Mouse (Mus musculus) intestine, postnatal 0 days (tissue): Measurements from ENCODE around the gene Sos2. TPM values are rescaled to one million over a fixed set of nuclear protein-coding genes. Genes with fewer than 3 reads are reported as not detected.
"Not testable (repeated sequence)": the region's sequence is repeated elsewhere in the genome, so short reads cannot be mapped to it uniquely, and the experiment has no call there.

Source experiments
- ATAC-seq: fragments of 200-750 bp; cut with Nextera tagmentation; 2 replicates; pipeline ENCODE4 v1.8.0; 2017; ENCODE audit warnings: mild to moderate bottlenecking, moderate TSS enrichment, moderate library complexity
- H3K27ac ChIP-seq: fragments of 300-500 bp; sonication (generic); 2 replicates; pipeline ENCODE4 v1.5.1; 2014; ENCODE audit warnings: mild to moderate bottlenecking, low read depth, low read length, moderate library complexity
- H3K27me3 ChIP-seq: fragments of 300-500 bp; sonication (generic); replicated peaks from 2 replicates; pipeline ENCODE4 v1.6.1; 2014; ENCODE audit warnings: low read length, mixed read lengths; ENCODE audit not compliant: control insufficient read depth, insufficient read depth
- H3K36me3 ChIP-seq: fragments of 300-500 bp; sonication (generic); 2 replicates; pipeline ENCODE4 v1.6.1; 2014; ENCODE audit warnings: mild to moderate bottlenecking, moderate library complexity; ENCODE audit not compliant: control insufficient read depth, insufficient read depth
- H3K4me1 ChIP-seq: fragments of 300-500 bp; sonication (generic); replicated peaks from 2 replicates; pipeline ENCODE4 v1.6.1; 2014; ENCODE audit warnings: antibody characterized with exemption, low read length, mixed read lengths; ENCODE audit not compliant: control insufficient read depth, insufficient read depth
- H3K4me2 ChIP-seq: fragments of 300-500 bp; sonication (generic); replicated peaks from 2 replicates; pipeline ENCODE4 v1.6.1; 2014; ENCODE audit warnings: low read depth, mild to moderate bottlenecking, moderate library complexity
- H3K4me3 ChIP-seq: fragments of 300-500 bp; sonication (generic); 2 replicates; pipeline ENCODE4 v1.5.1; 2014; ENCODE audit warnings: low read depth, low read length
- H3K9ac ChIP-seq: fragments of 300-500 bp; sonication (generic); 2 replicates; pipeline ENCODE4 v1.6.1; 2014; ENCODE audit warnings: mild to moderate bottlenecking, low read depth, low read length
- H3K9me3 ChIP-seq: fragments of 300-500 bp; sonication (generic); 2 replicates; pipeline ENCODE4 v1.6.1; 2016; ENCODE audit warnings: mixed run types; ENCODE audit not compliant: control insufficient read depth
- CTCF ChIP-seq: sonication (generic); IDR thresholded peaks from 2 replicates; pipeline ENCODE4 v1.5.1; 2016; ENCODE audit warnings: low read depth, mild to moderate bottlenecking, control low read depth, antibody characterized with exemption, moderate library complexity
- WGBS: fragments of 180-500 bp; shearing (Covaris S2); extraction: QIAGEN DNeasy Blood & Tissue Kit; methylation state at CpG from one replicate; pipeline ENCODE4 v1.1.7; 2014; 5-methylcytosine and 5-hydroxymethylcytosine counted together
- polyA plus RNA-seq: library from polyadenylated mRNA; unstranded; fragments of >200 nt; fragmentation: Nextera tagmentation; extraction: Ambion mirVana; gene quantifications from 2 replicates; pipeline ENCODE4 v1.2.1, GENCODE M21; 2015

The Sos2 gene
- polyA plus RNA-seq, 1 experiment from 2014 or later, result 9.4 TPM

DNA sequence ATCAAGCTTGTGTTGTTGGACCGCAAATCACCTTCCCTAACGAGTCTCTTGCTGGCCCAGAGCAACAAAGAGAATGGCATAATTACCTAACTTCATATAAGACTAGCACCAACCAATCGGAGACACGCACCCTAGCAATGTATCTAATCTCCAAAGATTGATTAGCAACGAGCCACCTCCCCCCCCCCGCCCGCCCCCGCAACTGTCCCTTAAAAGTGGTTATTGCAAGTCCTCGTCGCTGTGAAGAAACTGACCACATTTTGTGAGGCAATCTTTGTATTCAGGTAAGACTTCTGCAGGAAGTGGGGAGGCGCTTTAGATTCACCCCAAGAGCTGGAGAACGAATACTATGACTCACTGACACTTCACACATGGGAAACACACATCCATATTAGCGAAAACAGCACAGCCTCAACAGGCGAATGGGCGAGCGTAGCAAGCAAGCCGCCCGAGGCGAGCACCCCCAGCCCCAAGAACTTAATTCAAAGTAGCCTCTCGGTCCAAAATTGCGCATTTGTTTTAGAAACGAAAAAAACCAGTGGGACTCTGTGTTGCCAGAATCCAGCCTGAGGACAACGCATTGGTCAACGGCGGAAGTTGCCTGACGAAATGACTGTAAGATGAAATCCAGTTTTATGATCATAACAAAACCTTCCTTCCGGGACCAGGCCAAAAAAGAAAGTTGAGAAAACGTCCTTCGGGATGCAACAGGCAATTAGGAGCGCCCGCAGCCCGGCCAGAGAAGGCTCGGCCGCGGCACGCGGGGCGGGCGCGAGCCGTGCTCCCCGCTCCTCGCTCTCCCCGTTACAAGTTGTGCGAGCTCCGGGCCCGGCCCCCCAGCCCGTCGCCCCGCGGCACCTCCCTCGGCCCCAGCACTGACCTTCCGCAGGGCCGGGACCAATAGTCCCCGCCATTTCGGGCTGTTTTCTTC is 752 bp downstream of the Sos2 start:
- TF ChIP-seq CTCF, result no peak
- Histone ChIP-seq H3K4me1 (no peaks in the 10 kb centered on the region), H3K36me3 (no peaks in the 10 kb centered on the region), H3K27ac (peak overlapping the region; percentile 99), H3K4me2 (peak overlapping the region; percentile 63), H3K9me3 (no peaks in the 10 kb centered on the region), H3K27me3 (no peaks in the 10 kb centered on the region), H3K4me3 (peak overlapping the region; percentile 79), H3K9ac (peak overlapping the region; percentile 91)
- ATAC-seq, result peak; percentile 37
- WGBS, result 1% methylated on average over 55 of the region's 56 CpGs

DNA sequence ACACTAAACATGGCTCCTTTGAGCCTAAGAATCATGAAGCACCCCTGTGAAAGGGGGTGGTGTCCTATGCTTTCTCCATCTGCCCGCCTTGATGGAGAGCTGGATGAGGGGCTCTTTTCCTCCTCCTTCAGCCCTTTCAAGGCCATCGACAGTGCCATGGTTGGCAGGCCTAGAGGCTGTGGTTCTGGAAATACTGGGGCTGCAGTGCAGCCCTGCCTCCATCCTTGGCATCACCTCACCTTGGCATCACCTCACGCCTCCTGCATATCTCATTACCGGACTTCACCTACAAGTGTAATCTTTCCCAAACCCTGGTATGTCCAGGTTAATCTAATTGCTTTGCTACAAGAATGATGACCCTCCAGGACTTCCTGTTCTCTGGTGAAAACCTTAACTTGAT is 5.5 kb downstream of the Sos2 start:
- Histone ChIP-seq H3K27ac (no peak overlapping the region), H3K4me3 (no peak overlapping the region), H3K9ac (no peak overlapping the region), H3K9me3 (no peaks in the 10 kb centered on the region), H3K27me3 (no peaks in the 10 kb centered on the region), H3K4me2 (no peak overlapping the region), H3K4me1 (no peaks in the 10 kb centered on the region), H3K36me3 (no peaks in the 10 kb centered on the region)
- no peak for ATAC-seq
- TF ChIP-seq CTCF, result no peak
- 85% methylated on average over 4 of the region's 4 CpGs for WGBS

DNA sequence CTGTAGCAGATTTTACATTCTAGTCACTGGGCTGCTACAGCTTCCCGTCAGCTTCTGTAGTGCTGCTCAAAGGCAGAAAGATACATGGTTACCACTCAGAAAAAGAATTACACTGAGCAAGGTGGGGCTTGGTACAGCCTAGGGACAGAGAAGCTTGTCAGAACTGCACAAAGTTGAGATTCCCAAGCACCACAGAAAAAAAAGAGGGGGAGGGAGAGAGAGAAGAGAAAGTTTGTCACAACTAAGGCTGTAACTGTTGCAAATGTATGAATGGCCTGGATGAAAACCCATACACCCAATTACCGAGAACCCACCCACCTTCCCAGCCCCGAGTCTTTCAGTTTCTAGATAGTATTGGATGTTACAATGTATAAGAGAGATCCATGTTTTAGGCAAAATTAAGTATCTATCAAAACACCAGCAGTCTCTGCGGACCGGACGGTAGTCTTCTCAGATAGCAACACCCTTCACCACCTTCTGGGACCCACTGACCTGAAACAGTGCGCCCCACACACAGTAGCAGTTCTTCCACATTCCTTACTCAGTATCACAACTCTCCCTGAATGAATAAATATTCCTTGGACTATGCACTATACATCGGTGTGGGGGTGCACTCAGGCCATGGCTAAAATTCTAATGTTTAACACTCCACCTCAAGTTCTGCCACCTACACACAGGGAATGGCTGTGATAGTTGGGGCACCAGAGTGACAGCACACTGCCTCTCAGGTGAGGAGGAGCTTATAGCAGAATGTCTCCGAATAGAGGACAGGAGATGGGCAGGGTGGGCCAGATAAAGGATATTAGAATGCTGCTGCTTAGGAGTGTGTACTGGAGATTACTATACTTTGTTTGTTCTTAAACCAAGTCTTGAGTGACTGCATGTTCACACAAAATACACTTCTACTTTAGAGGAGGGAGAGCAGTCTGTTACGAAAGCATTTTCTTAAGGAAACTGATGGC is 6.8 kb downstream of the Sos2 start:
- ATAC-seq, result no peak

DNA sequence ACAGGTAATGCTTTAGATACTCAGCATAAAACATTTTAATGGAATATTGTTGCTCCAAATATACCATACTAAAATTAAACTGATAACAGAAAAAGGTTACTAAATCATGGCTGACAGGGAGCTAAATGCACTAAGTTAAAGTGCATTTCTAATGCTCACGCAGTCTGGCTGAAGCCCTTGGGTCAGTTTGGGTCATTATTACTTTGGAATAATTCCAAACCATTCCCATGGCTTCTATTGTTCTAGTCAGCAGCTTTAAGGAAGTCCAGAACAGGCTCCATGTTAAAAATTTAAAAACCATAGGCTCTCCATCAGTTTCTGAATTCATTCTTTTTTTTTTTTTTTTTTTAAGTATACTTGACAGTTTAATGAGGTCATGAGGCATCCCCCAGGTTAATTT is 7.5 kb downstream of the Sos2 start:
- H3K4me3 ChIP-seq, result no peak overlapping the region
- 66% methylated on average over 1 of the region's 1 CpGs for WGBS
- no peaks in the 10 kb centered on the region for H3K4me1 ChIP-seq
- ATAC-seq, result no peak
- no peak overlapping the region for H3K27ac ChIP-seq
- H3K27me3 ChIP-seq, result no peaks in the 10 kb centered on the region
- H3K9ac ChIP-seq, result no peak overlapping the region
- no peaks in the 10 kb centered on the region for H3K9me3 ChIP-seq
- H3K36me3 ChIP-seq, result no peaks in the 10 kb centered on the region; the same call in 1 of the 2 replicates
- TF ChIP-seq CTCF, result no peak
- no peak overlapping the region for H3K4me2 ChIP-seq

More for the DNA sequence above, 6.8 kb downstream of the Sos2 start:
- TF ChIP-seq CTCF, result no peak
- Histone ChIP-seq H3K9ac (no peak overlapping the region), H3K36me3 (no peaks in the 10 kb centered on the region; the same call in 1 of the 2 replicates), H3K9me3 (no peaks in the 10 kb centered on the region), H3K27me3 (no peaks in the 10 kb centered on the region), H3K4me2 (no peak overlapping the region), H3K27ac (no peak overlapping the region), H3K4me1 (no peaks in the 10 kb centered on the region), H3K4me3 (no peak overlapping the region)
- WGBS, result 76% methylated on average over 10 of the region's 10 CpGs

DNA sequence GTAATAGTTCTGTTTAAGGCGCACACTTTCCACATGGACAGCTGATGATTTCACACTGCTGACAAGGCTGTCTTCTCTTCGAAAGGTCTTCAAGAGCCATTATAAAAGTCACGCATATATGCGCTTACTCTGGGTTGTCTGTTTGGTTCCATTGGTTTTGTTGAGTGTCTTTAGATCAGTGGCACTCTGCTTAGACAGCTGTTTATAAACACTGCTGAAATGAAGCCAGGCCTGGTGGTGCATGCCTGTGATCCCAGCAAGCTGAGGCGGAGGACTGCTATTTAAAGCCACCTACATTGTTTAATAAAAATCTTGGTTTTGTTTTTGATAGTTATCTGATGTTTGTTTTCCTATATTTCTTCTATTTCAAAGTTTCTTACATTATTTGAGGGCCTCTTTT is 14.9 kb downstream of the Sos2 start:
- 68% methylated on average over 5 of the region's 5 CpGs for WGBS
- ATAC-seq, result no peak
- H3K4me3 ChIP-seq, result no peak overlapping the region
- no peak overlapping the region for H3K9ac ChIP-seq
- no peaks in the 10 kb centered on the region for H3K9me3 ChIP-seq
- no peak overlapping the region for H3K4me2 ChIP-seq
- no peaks in the 10 kb centered on the region; the same call in 1 of the 2 replicates for H3K36me3 ChIP-seq
- H3K27ac ChIP-seq, result no peak overlapping the region
- no peaks in the 10 kb centered on the region for H3K4me1 ChIP-seq
- TF ChIP-seq CTCF, result no peak
- no peaks in the 10 kb centered on the region for H3K27me3 ChIP-seq

DNA sequence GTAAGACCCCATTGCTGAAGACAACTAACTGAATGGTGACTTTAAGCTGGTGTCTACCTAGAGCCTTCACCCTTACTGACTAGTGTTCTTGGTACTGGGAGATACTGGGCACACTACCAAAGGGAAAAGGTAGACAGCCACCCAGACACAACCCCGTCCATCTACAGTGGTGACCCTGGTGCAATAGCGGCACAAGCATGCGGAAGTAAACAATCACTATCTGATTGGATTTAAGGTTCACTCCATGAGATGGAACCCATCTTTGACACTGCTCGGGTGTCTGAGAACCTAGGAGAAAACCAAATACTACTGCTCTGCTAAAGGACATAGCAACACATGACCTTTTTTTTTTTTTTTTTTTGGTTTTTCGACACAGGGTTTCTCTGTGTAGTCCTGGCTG is 20.0 kb downstream of the Sos2 start:
- Histone ChIP-seq H3K4me2 (no peak overlapping the region), H3K36me3 (no peaks in the 10 kb centered on the region; the same call in 1 of the 2 replicates), H3K27me3 (no peaks in the 10 kb centered on the region), H3K4me3 (no peak overlapping the region), H3K27ac (no peak overlapping the region), H3K9me3 (no peaks in the 10 kb centered on the region), H3K9ac (no peak overlapping the region), H3K4me1 (no peaks in the 10 kb centered on the region)
- no peak for TF ChIP-seq CTCF
- WGBS, result 94% methylated on average over 5 of the region's 5 CpGs
- no peak for ATAC-seq

DNA sequence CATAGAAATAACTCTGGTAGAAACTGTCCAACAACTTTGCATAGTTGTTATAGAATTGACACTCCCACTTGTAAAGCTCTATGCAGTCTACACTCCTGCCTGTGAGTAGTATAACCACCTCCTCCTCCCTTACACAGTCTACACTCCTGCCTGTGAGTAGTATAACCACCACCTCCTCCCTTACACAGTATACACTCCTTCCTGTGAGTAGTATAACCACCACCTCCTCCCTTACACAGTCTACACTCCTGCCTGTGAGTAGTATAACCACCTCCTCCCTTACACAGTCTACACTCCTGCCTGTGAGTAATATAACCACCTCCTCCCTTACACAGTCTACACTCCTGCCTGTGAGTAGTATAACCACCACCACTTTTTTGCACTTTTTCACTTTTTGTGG is 27.7 kb downstream of the Sos2 start:
- H3K4me3 ChIP-seq, H3K4me1 ChIP-seq, H3K9me3 ChIP-seq, H3K27me3 ChIP-seq, H3K4me2 ChIP-seq, H3K36me3 ChIP-seq, H3K9ac ChIP-seq: not testable (repeated sequence)
- peak; percentile 61 for ATAC-seq
- peak overlapping the region; percentile 1; the same call in 1 of the 2 replicates for H3K27ac ChIP-seq
